Mouse (Mus musculus) hindbrain, postnatal 0 days (tissue): Measurements from ENCODE around the gene Copb1. TPM values are rescaled to one million over a fixed set of nuclear protein-coding genes. Genes with fewer than 3 reads are reported as not detected.

ENCODE experiments used
- ATAC-seq: fragments of 200-750 bp; cut with Nextera tagmentation; 2 replicates; pipeline ENCODE4 v1.8.0; 2017; ENCODE audit warnings: mild to moderate bottlenecking, moderate TSS enrichment, moderate library complexity
- DNase-seq: peaks from one replicate; pipeline ENCODE4 v3.0.0-alpha.2; 2015; ENCODE audit warnings: low spot score
- H3K27ac ChIP-seq: fragments of 300-500 bp; sonication (generic); 2 replicates; pipeline ENCODE4 v1.5.1; 2014; ENCODE audit warnings: mild to moderate bottlenecking
- H3K27me3 ChIP-seq: fragments of 300-500 bp; sonication (generic); 2 replicates; pipeline ENCODE4 v1.6.1; 2014; ENCODE audit warnings: low read length, mixed read lengths; ENCODE audit not compliant: insufficient read depth
- H3K36me3 ChIP-seq: fragments of 300-500 bp; sonication (generic); 2 replicates; pipeline ENCODE4 v1.6.1; 2014; ENCODE audit warnings: low read length, mixed read lengths; ENCODE audit not compliant: insufficient read depth
- H3K4me1 ChIP-seq: fragments of 300-500 bp; sonication (generic); 2 replicates; pipeline ENCODE4 v1.6.1; 2014; ENCODE audit warnings: antibody characterized with exemption, low read length, mixed read lengths; ENCODE audit not compliant: insufficient read depth
- H3K4me2 ChIP-seq: fragments of 300-500 bp; sonication (generic); 2 replicates; pipeline ENCODE4 v1.6.1; 2014; ENCODE audit warnings: low read depth, mild to moderate bottlenecking, low read length, moderate library complexity, mixed read lengths
- H3K4me3 ChIP-seq: fragments of 300-500 bp; sonication (generic); 2 replicates; pipeline ENCODE4 v1.5.1; 2014; ENCODE audit warnings: low read length
- H3K9ac ChIP-seq: fragments of 300-500 bp; sonication (generic); replicated peaks from 2 replicates; pipeline ENCODE4 v1.6.1; 2014; ENCODE audit warnings: mild to moderate bottlenecking, low read length, moderate library complexity, mixed read lengths
- H3K9me3 ChIP-seq: fragments of 300-500 bp; sonication (generic); 2 replicates; pipeline ENCODE4 v1.6.1; 2016; ENCODE audit warnings: low read length, mixed read lengths
- CTCF ChIP-seq: IDR thresholded peaks from 2 replicates; pipeline ENCODE4 v1.5.1; 2016; ENCODE audit warnings: antibody characterized with exemption, control low read depth, low read depth
- WGBS: fragments of 180-500 bp; shearing (Covaris S2); extraction: QIAGEN DNeasy Blood & Tissue Kit; methylation state at CpG from one replicate; pipeline ENCODE4 v1.1.7; 2014; 5-methylcytosine and 5-hydroxymethylcytosine counted together
- polyA plus RNA-seq: library from polyadenylated mRNA; unstranded; fragments of >200 nt; fragmentation: Nextera tagmentation; extraction: Ambion mirVana; gene quantifications from 2 replicates; pipeline ENCODE4 v1.2.1, GENCODE M21; 2015
- total RNA-seq: library from RNA; depleted of rRNA; stranded (reverse); fragments of >200 nt; gene quantifications from 2 replicates; pipeline ENCODE4 v1.2.3, GENCODE M21; 2014

Copb1 gene
- total and polyA plus RNA-seq, 2 experiments from 2014 or later, result 44.8 to 66.3 TPM

- no peaks in the 10 kb centered on the region for H3K4me1 ChIP-seq
- H3K9me3 ChIP-seq, result no peaks in the 10 kb centered on the region
- H3K4me3 ChIP-seq, result no peak overlapping the region
- no peak overlapping the region for H3K9ac ChIP-seq
- H3K27me3 ChIP-seq, result no peaks in the 10 kb centered on the region
- no peak for ATAC-seq
- H3K27ac ChIP-seq, result no peak overlapping the region
- WGBS, result 85% methylated on average over 6 of the region's 6 CpGs
- no peak for DNase-seq
- no peak for TF ChIP-seq CTCF
- H3K36me3 ChIP-seq, result no peaks in the 10 kb centered on the region
- no peak overlapping the region for H3K4me2 ChIP-seq
Measured at GRCm38 (mm10) chr7:114193284-114194067, 61.0 kb downstream of the Copb1 start.

- ATAC-seq (no peak), DNase-seq (no peak)
- no peak overlapping the region for H3K27ac ChIP-seq
- H3K9ac ChIP-seq, result no peak overlapping the region
- H3K9me3 ChIP-seq, result no peaks in the 10 kb centered on the region
- no peak overlapping the region for H3K4me2 ChIP-seq
- no peaks in the 10 kb centered on the region for H3K27me3 ChIP-seq
- H3K36me3 ChIP-seq, result no peaks in the 10 kb centered on the region
- TF ChIP-seq CTCF, result no peak
- H3K4me1 ChIP-seq, result no peaks in the 10 kb centered on the region
- WGBS, result 28% methylated on average over 3 of the region's 3 CpGs
- no peak overlapping the region for H3K4me3 ChIP-seq
Measured at GRCm38 (mm10) chr7:114192581-114192980, 61.9 kb downstream of the Copb1 start.

- ATAC-seq, result no peak
- 73% methylated on average over 6 of the region's 6 CpGs for WGBS
Measured at GRCm38 (mm10) chr7:114183416-114183815, 71.1 kb downstream of the Copb1 start.

GRCm38 (mm10) chr7:114182708-114183107 is 71.8 kb downstream of the Copb1 start:
- DNase-seq, result no peak
- Histone ChIP-seq H3K4me3 (no peak overlapping the region), H3K27me3 (no peaks in the 10 kb centered on the region), H3K27ac (no peak overlapping the region), H3K4me2 (no peak overlapping the region), H3K36me3 (no peaks in the 10 kb centered on the region), H3K9me3 (no peaks in the 10 kb centered on the region), H3K4me1 (peaks cover 6% of the 10 kb centered on the region; the same call in 1 of the 2 replicates), H3K9ac (no peak overlapping the region)
- no peak for TF ChIP-seq CTCF
- ATAC-seq, result no peak
- WGBS, result 88% methylated on average over 3 of the region's 3 CpGs

More at GRCm38 (mm10) chr7:114183416-114183815, 71.1 kb downstream of the Copb1 start:
- Histone ChIP-seq H3K9ac (no peak overlapping the region), H3K9me3 (no peaks in the 10 kb centered on the region), H3K36me3 (no peaks in the 10 kb centered on the region), H3K4me1 (peaks cover 6% of the 10 kb centered on the region; the same call in 1 of the 2 replicates), H3K4me3 (no peak overlapping the region), H3K4me2 (no peak overlapping the region), H3K27me3 (no peaks in the 10 kb centered on the region), H3K27ac (no peak overlapping the region)
- no peak for DNase-seq
- TF ChIP-seq CTCF, result no peak

GRCm38 (mm10) chr7:114181391-114181790 is 73.1 kb downstream of the Copb1 start:
- no peaks in the 10 kb centered on the region for H3K36me3 ChIP-seq
- 14% methylated on average over 5 of the region's 5 CpGs for WGBS
- no peak overlapping the region for H3K9ac ChIP-seq
- no peaks in the 10 kb centered on the region for H3K27me3 ChIP-seq
- peaks cover 6% of the 10 kb centered on the region; the same call in 1 of the 2 replicates for H3K4me1 ChIP-seq
- no peaks in the 10 kb centered on the region for H3K9me3 ChIP-seq
- no peak overlapping the region for H3K4me2 ChIP-seq
- DNase-seq (peak; percentile 83), ATAC-seq (peak; percentile 87)
- H3K4me3 ChIP-seq, result no peak overlapping the region
- no peak overlapping the region for H3K27ac ChIP-seq
- no peak for TF ChIP-seq CTCF

- Histone ChIP-seq H3K36me3 (no peaks in the 10 kb centered on the region), H3K4me1 (peaks cover 4% of the 10 kb centered on the region; the same call in 1 of the 2 replicates), H3K4me3 (no peak overlapping the region), H3K9me3 (no peaks in the 10 kb centered on the region), H3K9ac (no peak overlapping the region), H3K27me3 (no peaks in the 10 kb centered on the region), H3K4me2 (no peak overlapping the region), H3K27ac (no peak overlapping the region)
- ATAC-seq, result no peak
- no peak for DNase-seq
- TF ChIP-seq CTCF, result no peak
- WGBS, result 74% methylated on average over 2 of the region's 2 CpGs
Measured at GRCm38 (mm10) chr7:114176588-114176987, 77.9 kb downstream of the Copb1 start.
